Mouse (Mus musculus) heart, adult 2 months (tissue): ENCODE measurements at regions not wholly inside any gene's neighbourhood (a gene's known extent, or its start where the extent isn't known, plus 50 kb on each side); places are given as distances from the start of the nearest gene placed in this dataset.

Experiments used
- CTCF ChIP-seq: fragments of 200-600 bp; IDR thresholded peaks from 2 replicates; pipeline ENCODE4 v1.8.1; 2022; ENCODE audit warnings: antibody characterized with exemption, mild to moderate bottlenecking, moderate library complexity
- EP300 ChIP-seq: fragments of 200-500 bp; IDR thresholded peaks from 2 replicates; pipeline ENCODE4 v1.6.1; 2011; ENCODE audit warnings: low read depth, low read length, control low read depth; ENCODE audit not compliant: insufficient read depth

GRCm38 (mm10) chr15:96096438-96096837 is 190.9 kb upstream of the Arid2 start:
- TF ChIP-seq CTCF (peak; percentile 30), EP300 (no peak)
